Mouse (Mus musculus): ENCODE data around the gene Ttc28. TPM values are rescaled to one million over a fixed set of nuclear protein-coding genes. Genes with fewer than 3 reads are reported as not detected.
"Not testable (repeated sequence)": the region's sequence is repeated elsewhere in the genome, so short reads cannot be mapped to it uniquely, and the experiment has no call there.

Gene Ttc28
- polyA plus RNA-seq, 1 experiment from 2014 or later: 22.8 TPM

DNA sequence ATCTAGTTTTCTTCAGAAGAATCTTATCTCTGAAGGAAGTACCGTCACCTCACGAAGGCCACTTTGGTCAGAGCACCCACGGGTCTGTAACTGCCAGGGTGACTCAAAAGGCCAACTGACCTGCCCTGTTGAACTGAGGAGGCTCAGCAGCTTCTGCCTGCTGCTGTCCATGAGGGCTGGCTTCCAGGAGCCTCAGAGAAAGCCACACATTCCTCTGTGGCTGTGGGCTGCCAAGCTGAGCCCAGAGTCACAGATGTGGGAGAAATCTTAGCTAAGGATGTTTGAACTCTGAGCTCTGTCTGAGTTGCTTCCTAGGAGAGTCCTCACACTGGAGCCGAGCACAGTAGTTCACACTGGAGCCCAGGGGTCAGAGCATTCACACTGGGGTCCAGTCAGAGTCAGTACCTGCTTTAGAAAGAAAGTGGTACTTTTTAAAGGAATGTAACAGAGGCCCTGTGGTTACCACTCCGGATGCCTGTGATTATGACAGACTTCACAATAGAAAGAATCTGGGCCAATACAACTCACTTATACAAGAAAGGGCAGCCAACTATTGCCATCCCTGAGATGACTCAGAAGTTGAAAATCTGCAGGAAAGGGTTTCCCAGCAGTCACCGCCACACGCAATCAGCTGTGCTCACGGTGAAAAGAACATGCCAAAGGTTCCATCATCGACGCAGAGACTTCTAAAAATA lies 368.1 kb downstream of the Ttc28 start:
- ATAC-seq: no peak
- no peaks in the 10 kb centered on the region for H3K27me3 ChIP-seq
- H3K36me3 ChIP-seq (ENCODE audit: poor library complexity, severe bottlenecking): peaks cover 4% of the 10 kb centered on the region; the same call in 1 of the 2 replicates
- no peak overlapping the region for H3K9ac ChIP-seq
- no peaks in the 10 kb centered on the region for H3K9me3 ChIP-seq (replicated peaks)
- H3K4me1 ChIP-seq: peaks cover 15% of the 10 kb centered on the region
- no peak overlapping the region for H3K4me2 ChIP-seq
- no peak overlapping the region for H3K27ac ChIP-seq
- H3K4me3 ChIP-seq: no peak overlapping the region
- WGBS: 85% methylated on average over 10 of the region's 10 CpGs

DNA sequence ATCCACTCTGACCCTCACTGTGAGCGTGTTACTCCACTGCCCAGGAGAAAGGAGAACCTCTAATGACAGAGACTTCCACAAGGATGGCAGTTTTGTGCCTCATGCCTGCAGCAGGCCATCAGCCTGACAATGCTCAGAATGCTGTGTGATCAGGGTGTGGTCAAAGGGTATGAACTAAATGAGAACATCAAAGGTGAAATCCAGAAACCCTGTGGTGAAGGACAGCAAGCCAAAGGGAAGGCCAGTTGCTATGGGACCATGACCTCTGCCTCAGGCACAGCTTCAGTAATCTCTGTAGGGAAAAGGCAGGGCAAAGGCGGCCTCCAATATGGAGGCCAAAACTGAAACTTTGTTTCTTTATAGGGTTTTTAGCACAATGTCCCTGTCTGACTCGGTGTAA lies 372.5 kb downstream of the Ttc28 start:
- H3K4me2 ChIP-seq: no peak overlapping the region
- H3K36me3 ChIP-seq (ENCODE audit: poor library complexity, severe bottlenecking): no peaks in the 10 kb centered on the region
- no peak overlapping the region for H3K27ac ChIP-seq
- H3K27me3 ChIP-seq: no peaks in the 10 kb centered on the region
- no peak overlapping the region for H3K4me3 ChIP-seq
- H3K9me3 ChIP-seq (replicated peaks): no peaks in the 10 kb centered on the region
- peaks cover 27% of the 10 kb centered on the region for H3K4me1 ChIP-seq
- 91% methylated on average over 3 of the region's 3 CpGs for WGBS
- no peak for ATAC-seq
- no peak overlapping the region for H3K9ac ChIP-seq

DNA sequence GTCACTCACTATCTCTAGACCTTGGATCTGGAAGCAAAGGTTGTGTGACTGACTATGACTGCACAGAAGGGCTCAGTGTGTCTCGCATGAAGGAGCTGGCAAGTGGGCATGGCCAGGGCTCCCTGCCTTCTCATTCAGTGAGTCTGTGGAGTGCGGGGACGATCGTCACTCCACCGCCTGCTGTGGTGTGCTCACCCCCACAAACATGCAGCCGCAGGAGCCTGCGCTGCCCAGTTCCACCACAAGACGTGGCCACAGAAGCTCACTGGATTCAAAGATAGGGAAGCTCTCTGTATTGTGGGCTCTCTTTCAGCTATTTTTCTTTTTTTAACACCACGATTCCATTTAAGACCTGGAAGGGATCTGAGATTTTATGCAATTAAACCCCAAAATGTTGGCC lies 374.8 kb downstream of the Ttc28 start:
- Histone ChIP-seq H3K9ac (no peak overlapping the region), H3K4me2 (no peak overlapping the region), H3K36me3 (ENCODE audit: poor library complexity, severe bottlenecking) (no peaks in the 10 kb centered on the region), H3K4me3 (no peak overlapping the region), H3K27me3 (no peaks in the 10 kb centered on the region), H3K27ac (no peak overlapping the region), H3K9me3 (replicated peaks) (no peaks in the 10 kb centered on the region), H3K4me1 (peaks cover 37% of the 10 kb centered on the region)
- 71% methylated on average over 9 of the region's 9 CpGs for WGBS
- ATAC-seq: no peak

DNA sequence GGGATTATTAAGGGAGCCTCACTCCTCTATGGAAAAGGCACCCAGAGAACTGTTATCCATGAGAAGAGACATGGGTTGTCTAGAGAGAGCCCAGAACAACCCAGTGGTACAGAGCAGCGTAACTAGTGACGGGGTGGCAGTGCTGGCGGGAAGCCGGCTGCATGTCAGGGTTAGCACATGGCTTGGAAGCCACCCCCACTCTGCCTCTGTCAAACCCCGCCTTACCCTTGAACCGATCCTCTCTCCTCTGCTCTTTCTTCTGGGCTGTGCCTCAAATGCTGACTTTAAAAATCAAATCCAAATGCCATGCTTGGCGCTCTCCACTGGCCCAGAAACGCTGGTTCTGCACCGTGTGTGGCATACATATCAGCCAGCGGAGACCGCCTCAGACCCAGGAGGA lies 375.2 kb downstream of the Ttc28 start:
- Histone ChIP-seq H3K27me3 (no peaks in the 10 kb centered on the region), H3K4me3 (no peak overlapping the region), H3K9ac (no peak overlapping the region; the same call in 1 of the 2 replicates), H3K27ac (peak overlapping the region; percentile 83; the same call in 1 of the 2 replicates), H3K4me1 (peaks cover 37% of the 10 kb centered on the region), H3K4me2 (no peak overlapping the region), H3K36me3 (ENCODE audit: poor library complexity, severe bottlenecking) (no peaks in the 10 kb centered on the region), H3K9me3 (replicated peaks) (no peaks in the 10 kb centered on the region)
- WGBS: 86% methylated on average over 11 of the region's 11 CpGs
- ATAC-seq: no peak

DNA sequence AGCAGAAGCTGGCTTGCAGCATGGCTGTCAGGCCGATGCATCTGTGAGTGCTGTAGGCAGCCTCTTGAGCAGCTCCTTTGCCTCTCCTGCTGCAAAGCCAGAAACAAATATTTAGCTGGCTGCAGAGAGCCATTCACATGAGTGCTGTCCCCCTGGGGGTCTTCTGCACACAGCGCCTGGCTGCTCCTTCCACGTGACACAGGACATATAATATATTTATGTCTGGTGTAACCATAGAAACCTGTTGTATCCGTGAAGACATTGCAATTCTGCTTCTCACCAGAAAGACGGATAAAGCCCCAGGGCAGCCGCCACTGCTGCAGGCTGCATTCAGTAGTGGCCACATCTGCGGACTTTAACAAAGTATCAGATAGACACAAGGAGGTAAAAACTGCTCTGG lies 376.6 kb downstream of the Ttc28 start:
- Histone ChIP-seq H3K27me3 (no peaks in the 10 kb centered on the region), H3K9me3 (replicated peaks) (no peaks in the 10 kb centered on the region), H3K4me1 (peaks cover 37% of the 10 kb centered on the region), H3K4me3 (no peak overlapping the region), H3K4me2 (peak overlapping the region; percentile 28), H3K9ac (peak overlapping the region; percentile 50), H3K36me3 (ENCODE audit: poor library complexity, severe bottlenecking) (no peaks in the 10 kb centered on the region), H3K27ac (peak overlapping the region; percentile 83)
- 17% methylated on average over 7 of the region's 7 CpGs for WGBS
- peak; percentile 24; the same call in 1 of the 2 replicates for ATAC-seq

DNA sequence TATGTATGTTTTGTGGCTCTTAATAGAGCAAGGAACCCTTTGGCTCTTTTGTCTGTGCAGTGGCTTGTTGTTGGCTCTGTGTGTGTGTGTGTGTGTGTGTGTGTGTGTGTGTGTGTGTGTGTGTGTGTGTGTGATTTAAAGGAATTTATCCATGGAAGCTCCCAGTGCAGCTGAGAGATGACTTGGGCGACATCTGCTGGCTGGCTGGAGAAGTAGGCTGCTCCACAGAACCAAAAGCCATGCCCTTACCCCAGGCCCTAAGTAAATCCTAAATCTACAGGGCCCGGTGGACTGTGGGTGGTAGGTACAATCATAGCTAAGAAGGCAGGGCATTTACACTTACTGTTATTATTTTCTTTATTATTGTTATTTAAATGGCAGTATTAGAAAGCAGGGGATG lies 377.5 kb downstream of the Ttc28 start:
- no peaks in the 10 kb centered on the region for H3K9me3 ChIP-seq (replicated peaks)
- 0 out of 2 replicates have a peak, but pooled peaks have one; percentile 52 for ATAC-seq
- no peak overlapping the region for H3K27ac ChIP-seq
- H3K4me2 ChIP-seq: no peak overlapping the region
- H3K4me3 ChIP-seq: no peak overlapping the region
- 0 out of 2 replicates have a peak overlapping the region, but pooled peaks have one; percentile 16 for H3K9ac ChIP-seq
- peaks cover 44% of the 10 kb centered on the region for H3K4me1 ChIP-seq
- 2% methylated on average over 2 of the region's 2 CpGs for WGBS
- H3K27me3 ChIP-seq: no peaks in the 10 kb centered on the region
- no peaks in the 10 kb centered on the region for H3K36me3 ChIP-seq (ENCODE audit: poor library complexity, severe bottlenecking)

DNA sequence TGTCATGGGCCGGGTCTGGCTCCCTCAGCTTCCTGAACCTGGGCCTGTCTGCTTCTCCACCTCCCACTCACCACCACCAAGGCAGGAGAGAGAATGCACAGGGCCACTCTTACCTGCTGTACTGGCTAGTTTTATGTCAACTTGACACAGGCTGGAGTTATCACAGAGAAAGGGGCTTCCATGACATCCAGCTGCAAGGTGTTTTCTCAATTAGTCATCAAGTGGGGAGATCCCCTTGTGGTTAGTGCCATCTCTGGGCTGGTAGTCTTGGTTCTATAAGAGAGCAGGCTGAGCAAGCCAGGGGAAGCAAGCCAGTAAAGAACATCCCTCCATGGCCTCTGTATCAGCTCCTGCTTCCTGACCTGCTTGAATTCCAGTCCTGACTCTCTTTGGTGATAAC lies 381.6 kb downstream of the Ttc28 start:
- 100% methylated on average over 1 of the region's 1 CpGs for WGBS
- Histone ChIP-seq H3K4me1 (peaks cover 47% of the 10 kb centered on the region), H3K9ac (0 out of 2 replicates have a peak overlapping the region, but pooled peaks have one; percentile 23)
- not testable (repeated sequence) for H3K4me3 ChIP-seq; H3K36me3 ChIP-seq (ENCODE audit: poor library complexity, severe bottlenecking); ATAC-seq; H3K27me3 ChIP-seq; H3K4me2 ChIP-seq; H3K27ac ChIP-seq; H3K9me3 ChIP-seq (replicated peaks)

DNA sequence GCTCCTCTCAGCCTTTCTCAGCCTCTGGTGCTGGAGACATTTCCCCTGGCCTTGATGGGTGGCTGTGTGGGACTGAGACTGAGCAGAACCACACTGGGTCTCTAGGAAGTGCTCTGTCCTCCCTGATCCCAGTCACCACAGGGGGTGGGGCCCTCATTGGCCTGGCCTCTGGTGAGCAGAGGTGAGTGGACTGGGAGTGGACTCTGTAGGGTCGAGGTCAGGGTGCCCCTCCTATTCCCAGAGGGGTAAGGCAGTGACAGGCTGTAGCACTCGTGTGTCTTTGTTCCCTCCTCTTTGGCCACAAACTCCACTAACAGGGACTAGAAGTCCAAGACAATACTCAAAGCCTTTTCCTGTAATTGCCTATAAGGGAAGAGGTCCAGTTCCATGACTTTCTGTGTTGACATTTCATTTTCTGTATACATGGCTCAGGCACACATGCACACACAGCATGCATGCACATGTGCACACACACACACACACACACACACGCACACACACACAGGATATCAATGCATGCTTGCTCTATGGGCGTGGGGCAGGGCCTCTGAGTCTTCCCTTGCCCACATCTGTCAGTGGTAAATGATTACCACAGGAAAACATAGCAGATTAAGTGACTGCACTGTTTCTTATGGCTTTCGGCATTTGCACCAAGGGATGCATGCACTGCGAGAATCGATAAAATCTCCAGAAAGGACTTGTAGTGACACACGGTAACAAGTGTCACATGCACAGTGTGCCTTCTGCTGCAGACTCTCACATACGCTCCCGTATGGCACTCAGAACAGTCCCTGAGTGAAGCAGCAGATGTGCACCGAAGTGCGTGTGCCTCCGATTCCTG lies 382.4 kb downstream of the Ttc28 start:
- Histone ChIP-seq H3K4me1 (peaks cover 39% of the 10 kb centered on the region), H3K4me2 (no peak overlapping the region), H3K36me3 (ENCODE audit: poor library complexity, severe bottlenecking) (peaks cover 16% of the 10 kb centered on the region), H3K4me3 (no peak overlapping the region), H3K27me3 (no peaks in the 10 kb centered on the region), H3K9ac (no peak overlapping the region), H3K9me3 (replicated peaks) (peaks cover 8% of the 10 kb centered on the region), H3K27ac (peak overlapping the region; percentile 72)
- whole genome bisulfite sequencing: 72% methylated on average over 13 of the region's 13 CpGs
- ATAC-seq: peak; percentile 46

DNA sequence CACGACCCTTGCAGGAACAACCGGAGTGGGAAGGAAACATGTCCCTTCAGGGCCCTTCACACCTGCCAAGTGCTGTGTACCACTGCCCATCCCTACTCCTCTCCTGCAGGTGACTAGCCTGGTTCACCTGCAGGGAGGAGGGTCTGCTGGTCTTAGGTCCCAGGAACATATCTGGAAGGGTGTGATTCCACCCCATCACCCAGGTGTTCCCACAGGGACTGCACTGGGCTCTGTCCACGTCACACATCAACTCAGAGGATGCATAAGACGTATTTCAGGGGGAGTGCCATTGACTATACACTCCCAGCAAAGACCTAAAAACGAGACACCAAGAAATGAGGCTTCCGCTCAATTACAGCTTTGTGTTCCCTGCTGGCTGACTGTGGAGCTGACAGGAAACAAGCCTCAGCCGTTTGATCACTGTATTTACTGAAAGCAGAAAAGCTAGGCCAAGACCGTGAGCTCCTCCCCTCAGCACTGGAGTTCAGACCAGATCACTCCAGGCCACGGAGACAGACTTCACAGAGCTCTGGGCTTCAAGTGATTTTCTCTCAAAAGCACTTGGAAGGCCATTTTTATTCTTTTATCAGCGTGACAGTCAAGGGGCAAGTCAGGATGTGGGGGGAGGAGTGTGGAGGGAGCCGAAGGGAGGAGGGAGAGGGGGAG lies 383.1 kb downstream of the Ttc28 start:
- Histone ChIP-seq H3K36me3 (ENCODE audit: poor library complexity, severe bottlenecking) (peaks cover 23% of the 10 kb centered on the region), H3K4me3 (no peak overlapping the region), H3K4me2 (no peak overlapping the region), H3K9ac (0 out of 2 replicates have a peak overlapping the region, but pooled peaks have one; percentile 5), H3K4me1 (peaks cover 33% of the 10 kb centered on the region), H3K27ac (peak overlapping the region; percentile 72), H3K9me3 (replicated peaks) (peaks cover 8% of the 10 kb centered on the region), H3K27me3 (no peaks in the 10 kb centered on the region)
- WGBS: 24% methylated on average over 11 of the region's 11 CpGs
- peak; percentile 51; the same call in 1 of the 2 replicates for ATAC-seq

DNA sequence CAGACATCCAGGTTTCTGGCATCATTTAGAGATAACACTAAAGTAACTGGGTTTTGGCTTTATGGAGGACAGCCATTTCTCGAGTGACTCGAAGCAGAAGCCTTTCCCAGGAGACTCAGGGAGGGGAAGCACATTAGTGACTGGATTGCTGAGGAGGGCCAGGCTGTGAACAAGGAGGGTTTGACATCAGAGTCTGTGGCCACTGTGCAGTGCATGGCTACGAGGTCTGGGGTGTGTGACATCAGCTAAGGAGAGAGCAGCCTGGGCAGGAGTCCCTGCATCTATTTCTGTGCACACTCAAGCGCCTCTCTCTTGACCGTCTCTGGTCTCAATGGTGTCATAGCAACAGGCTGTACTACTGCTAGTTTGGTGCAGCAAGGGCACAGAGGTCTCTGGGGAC lies 383.8 kb downstream of the Ttc28 start:
- Histone ChIP-seq H3K9me3 (replicated peaks) (peaks cover 8% of the 10 kb centered on the region), H3K9ac (no peak overlapping the region), H3K36me3 (ENCODE audit: poor library complexity, severe bottlenecking) (peaks cover 29% of the 10 kb centered on the region), H3K4me2 (no peak overlapping the region), H3K4me1 (peaks cover 31% of the 10 kb centered on the region), H3K27ac (peak overlapping the region; percentile 72), H3K27me3 (no peaks in the 10 kb centered on the region), H3K4me3 (no peak overlapping the region)
- no peak for ATAC-seq
- WGBS: 41% methylated on average over 5 of the region's 5 CpGs

DNA sequence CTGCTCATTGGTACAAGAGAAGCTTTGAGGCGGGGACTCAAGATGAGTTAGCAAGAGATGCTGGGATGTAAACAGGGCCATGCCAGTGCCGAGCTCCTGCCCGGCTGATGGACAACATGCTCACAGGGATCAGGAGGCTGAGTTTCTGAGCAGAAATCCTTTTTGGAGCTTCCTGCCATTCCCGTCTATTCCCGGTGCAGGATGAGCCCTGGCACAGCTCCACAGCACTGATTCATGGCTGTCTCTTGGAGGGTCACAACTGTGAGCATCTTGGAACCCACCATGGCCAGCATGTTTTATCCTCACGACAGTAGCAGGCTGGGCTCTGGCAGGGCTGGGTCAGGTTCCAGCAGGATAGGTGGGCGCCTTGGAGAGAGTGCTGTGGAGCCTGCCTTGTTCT lies 384.9 kb downstream of the Ttc28 start:
- H3K4me2 ChIP-seq: no peak overlapping the region
- no peak for ATAC-seq
- no peaks in the 10 kb centered on the region for H3K27me3 ChIP-seq
- H3K4me3 ChIP-seq: no peak overlapping the region
- H3K4me1 ChIP-seq: peaks cover 38% of the 10 kb centered on the region
- H3K9ac ChIP-seq: no peak overlapping the region
- H3K36me3 ChIP-seq (ENCODE audit: poor library complexity, severe bottlenecking): peaks cover 34% of the 10 kb centered on the region
- WGBS: 85% methylated on average over 7 of the region's 7 CpGs
- peaks cover 8% of the 10 kb centered on the region for H3K9me3 ChIP-seq (replicated peaks)
- H3K27ac ChIP-seq: no peak overlapping the region

DNA sequence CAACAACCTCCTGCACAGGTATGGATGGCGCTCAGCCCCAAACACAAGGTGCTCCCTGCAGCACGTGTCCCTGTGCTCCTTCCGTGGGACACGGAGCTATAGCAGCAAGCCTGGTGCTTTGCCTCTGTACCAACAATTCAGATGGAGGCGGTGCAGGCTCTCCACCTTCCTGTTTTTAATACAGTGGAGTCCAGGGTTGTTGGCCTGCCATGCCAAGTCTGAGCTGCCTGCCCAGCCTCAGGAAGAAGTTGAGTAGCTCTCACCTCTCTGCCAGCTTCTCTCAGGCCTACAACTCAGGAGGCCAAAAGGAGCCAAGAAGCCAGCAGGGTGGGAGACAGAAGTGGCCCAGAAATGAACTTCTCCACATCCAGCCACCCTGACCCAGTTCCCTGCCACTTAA lies 387.1 kb downstream of the Ttc28 start:
- Histone ChIP-seq H3K27me3 (no peaks in the 10 kb centered on the region), H3K36me3 (ENCODE audit: poor library complexity, severe bottlenecking) (peaks cover 38% of the 10 kb centered on the region), H3K9me3 (replicated peaks) (peaks cover 8% of the 10 kb centered on the region), H3K4me2 (no peak overlapping the region), H3K4me3 (no peak overlapping the region), H3K9ac (no peak overlapping the region), H3K27ac (no peak overlapping the region), H3K4me1 (peaks cover 51% of the 10 kb centered on the region)
- over 99% methylated on average over 5 of the region's 5 CpGs for WGBS
- no peak for ATAC-seq

All from forebrain, embryonic 13.5 days (tissue).